Mouse (Mus musculus) erythroid progenitor cell, adult 5-6 weeks (primary cell): ENCODE data around the gene Mrgpra9. TPM values are rescaled to one million over a fixed set of nuclear protein-coding genes. Genes with fewer than 3 reads are reported as not detected.
"Not testable (repeated sequence)": the region's sequence is repeated elsewhere in the genome, so short reads cannot be mapped to it uniquely, and the experiment has no call there.

Source experiments
- ATAC-seq: replicated peaks from 2 replicates; pipeline ENCODE4 v1.8.0; 2016; ENCODE audit warnings: moderate number of reproducible peaks, mild to moderate bottlenecking, moderate TSS enrichment, inconsistent platforms; ENCODE audit not compliant: poor library complexity, low FRiP score, severe bottlenecking
- total RNA-seq, 2 experiments: library from RNA; stranded (forward) in 1 of 2; stranded (reverse) in 1 of 2; fragments of 150-400 nt in 1 of 2; fragments of 186-747, 209-891 nt in 1 of 2; gene quantifications; 2 replicates each; pipeline versions ENCODE4 v1.2.3 to v1.2.4; 2015 to 2017; ENCODE audit warnings: low replicate concordance in 2 of 2

The Mrgpra9 gene
- total RNA-seq (2015; ENCODE audit: low replicate concordance) (not detected in 2 replicates), total RNA-seq (2017; ENCODE audit: low replicate concordance) (not detected in 2 replicates)

DNA sequence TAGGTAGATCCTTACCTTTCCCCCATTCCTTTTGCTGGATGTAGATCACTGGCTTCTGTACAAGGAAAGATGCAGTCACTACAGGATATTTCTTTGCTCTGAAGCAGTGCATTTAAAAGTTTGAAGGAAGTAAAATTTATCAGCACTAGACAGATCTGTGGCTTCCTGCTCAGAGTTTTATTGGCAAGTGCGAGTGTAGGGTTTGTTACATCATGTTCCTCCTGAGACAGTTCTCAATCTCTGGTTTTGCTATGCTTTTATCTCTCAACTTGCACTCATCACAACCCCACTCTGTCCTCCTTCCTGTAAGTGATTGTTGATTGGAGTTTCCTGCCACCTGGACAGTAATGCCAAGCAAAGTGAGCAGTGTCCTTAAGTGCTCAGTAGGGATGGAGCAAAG, at the start of gene Mrgpra9:
TSS of gene Mrgpra9 (minus strand) at position 79 of the 400 bp plus-strand sequence.
- no peak for ATAC-seq

DNA sequence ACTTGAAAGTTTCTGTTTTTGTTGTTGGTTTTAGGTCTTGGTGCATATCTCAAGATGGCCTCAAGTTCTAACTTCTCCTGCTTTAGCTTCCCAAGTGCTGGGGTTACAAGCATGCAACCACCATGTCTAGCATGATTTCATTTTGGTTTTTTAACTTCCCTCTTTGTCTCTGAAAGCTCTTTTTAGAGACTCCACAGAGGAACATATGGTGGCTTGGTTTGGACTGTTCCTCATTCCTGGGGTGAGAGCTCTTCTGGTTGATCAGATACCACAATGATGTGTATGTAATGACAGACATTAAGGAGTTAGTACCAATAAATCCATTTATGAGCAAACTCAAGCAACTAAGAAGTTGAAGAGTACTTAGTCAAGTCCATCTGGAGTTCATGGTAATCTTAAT, 47.0 kb upstream of the Mrgpra9 start:
- ATAC-seq, result not testable (repeated sequence)

DNA sequence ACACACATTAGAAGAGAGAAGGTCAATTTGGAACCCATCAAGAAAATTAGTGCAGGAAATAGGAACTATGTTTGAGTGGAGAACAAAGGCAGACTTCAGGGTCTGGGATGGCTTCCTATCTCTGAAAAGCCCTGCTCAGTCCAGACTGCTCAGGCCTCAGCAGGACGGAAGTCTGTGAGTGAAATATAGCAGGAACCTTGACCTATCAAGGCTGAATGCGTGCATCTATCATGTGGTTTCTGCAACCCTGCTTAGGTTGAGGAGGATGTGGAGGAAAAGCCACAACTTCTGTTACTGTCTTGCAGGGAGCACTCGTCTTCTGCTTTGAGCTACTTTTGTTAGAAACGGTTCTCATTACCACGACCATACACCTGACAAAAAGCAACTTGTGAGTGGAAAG, 18.9 kb upstream of the Mrgpra9 start:
- not testable (repeated sequence) for ATAC-seq

GRCm38 (mm10) chr7:47244658-47245057, 8.0 kb downstream of the Mrgpra9 start:
- no peak for ATAC-seq

GRCm38 (mm10) chr7:47204830-47205229, 47.8 kb downstream of the Mrgpra9 start, which contains the start of gene Mrgpra6:
Mrgpra6 (minus strand) TSS chr7:47204920.
- ATAC-seq, result no peak

DNA sequence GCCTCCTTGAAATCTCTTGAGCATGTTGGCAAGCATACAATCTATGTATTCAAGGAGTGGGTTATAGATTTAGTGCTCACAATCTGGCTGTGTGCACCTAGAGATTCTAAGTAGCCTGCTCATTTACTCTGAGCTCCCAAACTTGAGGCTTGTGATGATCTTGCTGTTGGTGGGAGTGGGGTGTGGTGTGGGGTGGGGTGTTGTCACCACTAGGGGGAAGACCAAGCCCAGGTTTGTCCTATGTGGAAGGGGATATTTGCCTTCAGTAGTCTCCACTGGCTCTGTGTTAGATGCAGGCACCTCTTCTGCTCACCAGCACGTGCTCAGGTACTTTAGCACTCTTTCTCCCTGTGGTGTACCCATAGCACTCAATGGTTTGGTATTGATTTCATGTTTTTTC, 57.4 kb downstream of the Mrgpra9 start:
- ATAC-seq, result no peak

Other genes starting within 250 kb of the Mrgpra9 start
- 23.1 and 34.8 TPM in 2 replicates for gene Spty2d1, start 244.4 kb downstream of the Mrgpra9 start, total RNA-seq (2015; ENCODE audit: low replicate concordance)
- gene Spty2d1, start 244.4 kb downstream of the Mrgpra9 start, total RNA-seq (2017; ENCODE audit: low replicate concordance), result 22.1 and 25.8 TPM in 2 replicates
- gene Tmem86a, start 202.2 kb downstream of the Mrgpra9 start, total RNA-seq (2015; ENCODE audit: low replicate concordance), result 3.6 and 10.1 TPM in 2 replicates
- gene Tmem86a, start 202.2 kb downstream of the Mrgpra9 start, total RNA-seq (2017; ENCODE audit: low replicate concordance), result 0.13 TPM in 1 of 2 replicates, not detected in the other
- not detected in 2 replicates for gene Ptpn5, start 119.2 kb downstream of the Mrgpra9 start, total RNA-seq (2015; ENCODE audit: low replicate concordance)
- not detected in 2 replicates for gene Ptpn5, start 119.2 kb downstream of the Mrgpra9 start, total RNA-seq (2017; ENCODE audit: low replicate concordance)
- not detected in 2 replicates for gene Mrgpra6, start 47.9 kb downstream of the Mrgpra9 start, total RNA-seq (2015; ENCODE audit: low replicate concordance)
- gene Mrgpra6, start 47.9 kb downstream of the Mrgpra9 start, total RNA-seq (2017; ENCODE audit: low replicate concordance), result not detected in 2 replicates
- not detected in 2 replicates for gene Mrgpra1, start 101.4 kb upstream of the Mrgpra9 start, total RNA-seq (2015; ENCODE audit: low replicate concordance)
- gene Mrgpra1, start 101.4 kb upstream of the Mrgpra9 start, total RNA-seq (2017; ENCODE audit: low replicate concordance), result not detected in 2 replicates
- gene Mrgpra2a, start 199.3 kb upstream of the Mrgpra9 start, total RNA-seq (2015; ENCODE audit: low replicate concordance), result 14.7 TPM in 1 of 2 replicates, not detected in the other
- gene Mrgpra2a, start 199.3 kb upstream of the Mrgpra9 start, total RNA-seq (2017; ENCODE audit: low replicate concordance), result not detected in 2 replicates